Comparison of ENCODE assay signal across 8 mouse cellular contexts in genomic region chr1:119837035-119837751, GRCm38 (mm10). TPM values are rescaled to one million over a fixed set of nuclear protein-coding genes. Genes with fewer than 3 reads are reported as not detected.
DNase-seq lines count a peak whose midpoint lies in the region; ATAC-seq and TF ChIP-seq lines count a peak whose summit lies in the region.

TSS of gene Ptpn4 (minus strand) at chr1:119837613.

- peak within 1 kb of the TSS; percentile 87 for H3K9ac ChIP-seq in ES-Bruce4 (ENCODE audit: low read depth, poor library complexity, severe bottlenecking)
- H3K9ac ChIP-seq in forebrain, embryonic 13.5 days, result peak within 1 kb of the TSS; percentile 91
- H3K9ac ChIP-seq in liver, postnatal 0 days (replicated peaks), result peak within 1 kb of the TSS; percentile 74
- H3K9ac ChIP-seq in neural tube, embryonic 14.5 days (replicated peaks; ENCODE audit: low read depth, low read length), result peak within 1 kb of the TSS; percentile 90

- H3K9me3 ChIP-seq in ES-Bruce4 (replicated peaks; ENCODE audit: control insufficient read depth, insufficient read depth, low read length, poor library complexity, severe bottlenecking), result no peaks in the 10 kb centered on the region
- H3K9me3 ChIP-seq in forebrain, embryonic 13.5 days (replicated peaks), result no peaks in the 10 kb centered on the region
- H3K9me3 ChIP-seq in liver, postnatal 0 days (ENCODE audit: low read length), result no peaks in the 10 kb centered on the region
- H3K9me3 ChIP-seq in neural tube, embryonic 14.5 days (ENCODE audit: control insufficient read depth, low read length), result no peaks in the 10 kb centered on the region

- H3K27ac ChIP-seq in ES-Bruce4 (ENCODE audit: insufficient read depth, low read length), result peak within 1 kb of the TSS; percentile 18; the same call in 1 of the 2 replicates
- H3K27ac ChIP-seq in forebrain, embryonic 13.5 days, result peak within 1 kb of the TSS; percentile 95
- peak within 1 kb of the TSS; percentile 80 for H3K27ac ChIP-seq in liver, postnatal 0 days (ENCODE audit: low read depth)
- peak within 1 kb of the TSS; percentile 96 for H3K27ac ChIP-seq in neural tube, embryonic 14.5 days (ENCODE audit: low read depth, low read length)

- no peak for TF ChIP-seq CTCF in ES-Bruce4 (IDR thresholded peaks at IDR 0.05; ENCODE audit: low read depth, low read length)
- TF ChIP-seq CTCF in liver, postnatal 0 days (IDR thresholded peaks at IDR 0.05; ENCODE audit: low read depth), result no peak

- no peaks in the 10 kb centered on the region for H3K27me3 ChIP-seq in ES-Bruce4 (ENCODE audit: control insufficient read depth, insufficient read depth, low read length, poor library complexity, severe bottlenecking)
- no peaks in the 10 kb centered on the region for H3K27me3 ChIP-seq in forebrain, embryonic 13.5 days
- no peaks in the 10 kb centered on the region for H3K27me3 ChIP-seq in liver, postnatal 0 days (ENCODE audit: insufficient read depth, low read length)
- H3K27me3 ChIP-seq in neural tube, embryonic 14.5 days (ENCODE audit: control insufficient read depth, insufficient read depth, low read length), result no peaks in the 10 kb centered on the region

- intact Hi-C loops in heart, postnatal 10 days (cut with DNase I), result loop anchor here (5.0 to 10.0 kb wide), 2 partner anchors 75 to 258 kb away; partner anchors contain the start of gene Tmem177

- H3K4me2 ChIP-seq in forebrain, embryonic 13.5 days, result peak within 1 kb of the TSS; percentile 69
- peak within 1 kb of the TSS; percentile 85 for H3K4me2 ChIP-seq in liver, postnatal 0 days (ENCODE audit: low read depth, low read length)
- H3K4me2 ChIP-seq in neural tube, embryonic 14.5 days (ENCODE audit: low read depth, low read length), result peak within 1 kb of the TSS; percentile 78

- no peaks in the 10 kb centered on the region for H3K4me1 ChIP-seq in ES-Bruce4 (ENCODE audit: control insufficient read depth, insufficient read depth, low read length)
- H3K4me1 ChIP-seq in forebrain, embryonic 13.5 days, result peaks cover 18% of the 10 kb centered on the region
- 0 out of 2 replicates have a peak, but pooled peaks cover 3% of the 10 kb centered on the region for H3K4me1 ChIP-seq in liver, postnatal 0 days (ENCODE audit: insufficient read depth)
- H3K4me1 ChIP-seq in neural tube, embryonic 14.5 days (ENCODE audit: control insufficient read depth, insufficient read depth, low read length), result peaks cover 11% of the 10 kb centered on the region; the same call in 1 of the 2 replicates

- peak; percentile 79 for TF ChIP-seq POLR2A in ES-Bruce4 (IDR thresholded peaks at IDR 0.05; ENCODE audit: insufficient read depth, low read length)

- under 1% methylated on average over 75 of the region's 79 CpGs for WGBS in forebrain, embryonic 13.5 days
- WGBS in large intestine, adult 2 months, result under 1% methylated on average over 79 of the region's 79 CpGs
- WGBS in liver, postnatal 0 days (ENCODE audit: insufficient replicate concordance), result under 1% methylated on average over 76 of the region's 79 CpGs
- under 1% methylated on average over 72 of the region's 79 CpGs for WGBS in neural tube, embryonic 14.5 days

- ATAC-seq in cerebellum, adult (ENCODE audit: insufficient number of reproducible peaks, low FRiP score, low TSS enrichment), result peak; percentile 97
- ATAC-seq in forebrain, embryonic 13.5 days, result peak; percentile 100
- peak; percentile 99 for ATAC-seq in liver, postnatal 0 days
- ATAC-seq in neural tube, embryonic 14.5 days (ENCODE audit: low read depth), result peak; percentile 99

- TF ChIP-seq EP300 in ES-Bruce4 (IDR thresholded peaks at IDR 0.05; ENCODE audit: insufficient read depth, low read depth, low read length), result no peak
- TF ChIP-seq EP300 in liver, postnatal 0 days (IDR thresholded peaks at IDR 0.05; ENCODE audit: low read depth), result peak; percentile 39; the same call in 1 of the 2 replicates

- H3K36me3 ChIP-seq in ES-Bruce4 (ENCODE audit: control insufficient read depth, insufficient read depth, low read length, poor library complexity, severe bottlenecking), result no peaks in the 10 kb centered on the region
- no peaks in the 10 kb centered on the region for H3K36me3 ChIP-seq in forebrain, embryonic 13.5 days (ENCODE audit: poor library complexity, severe bottlenecking)
- no peaks in the 10 kb centered on the region for H3K36me3 ChIP-seq in liver, postnatal 0 days (replicated peaks; ENCODE audit: insufficient read depth, low read length)
- no peaks in the 10 kb centered on the region for H3K36me3 ChIP-seq in neural tube, embryonic 14.5 days (ENCODE audit: control insufficient read depth, insufficient read depth, low read length)

- DNase-seq in heart, postnatal 10 days, result peak; percentile 98 to 99
- DNase-seq in large intestine, adult 2 months (ENCODE audit: low read depth, low spot score), result peak; percentile 77
- peak; percentile 99 for DNase-seq in liver, postnatal 0 days
- DNase-seq in testis, postnatal 10 days (ENCODE audit: low spot score), result peak; percentile 99

- H3K4me3 ChIP-seq in ES-Bruce4 (ENCODE audit: low read depth, low read length), result peak within 1 kb of the TSS; percentile 88
- H3K4me3 ChIP-seq in forebrain, embryonic 13.5 days, result peak within 1 kb of the TSS; percentile 81
- H3K4me3 ChIP-seq in liver, postnatal 0 days (ENCODE audit: low read depth, low read length), result peak within 1 kb of the TSS; percentile 82
- peak within 1 kb of the TSS; percentile 78 for H3K4me3 ChIP-seq in neural tube, embryonic 14.5 days (ENCODE audit: low read depth, low read length)

RNA-seq across cellular contexts. Expression of gene Ptpn4, which starts in this region (rescaled TPM):
- polyA plus RNA-seq in ES-Bruce4 (2011; ENCODE audit: insufficient read depth, insufficient read length, low read depth, missing spikeins), result 20.9 and 29.2 TPM in 2 replicates
- 10.9 and 11.0 TPM in 2 replicates for polyA plus RNA-seq in forebrain, embryonic 13.5 days (2015; fragmentation: Nextera tagmentation; extraction: Ambion mirVana)
- 10 to 100 TPM; 32.6 to 36.1 TPM for total RNA-seq in heart, postnatal 10 days (2021)
- 0.58 and 1.0 TPM in 2 replicates for polyA plus RNA-seq in large intestine, adult 2 months (2012; rRNA removed)
- polyA plus RNA-seq in liver, postnatal 0 days (2015; fragmentation: Nextera tagmentation; extraction: Ambion mirVana), result 1.7 and 1.8 TPM in 2 replicates
- polyA plus RNA-seq in neural tube, embryonic 14.5 days (2014; fragmentation: Nextera tagmentation; extraction: Ambion mirVana), result 18.0 and 19.1 TPM in 2 replicates

Comparison
In these comparisons a context has a peak if more than half of its experiments do, and no peak if none do; other contexts are left out.
1. Peak in every context shown above with its lines: DNase-seq, ATAC-seq, H3K4me3 ChIP-seq and H3K27ac ChIP-seq.
2. H3K27ac ChIP-seq: peak in every context shown above with its lines; median percentile 96 in neural tube, embryonic 14.5 days; 95 in forebrain, embryonic 13.5 days; 80 in liver, postnatal 0 days; 18 in ES-Bruce4.